Mouse (Mus musculus) T-helper 1 cell (primary cell): ENCODE data around the gene Mcm8.

ENCODE experiments used
- in situ Hi-C: fragments of 300-600 bp; cut with MboI, MseI; formaldehyde crosslinking; loops from one replicate; pipeline ENCODE4 v1.15.1; 2025; ENCODE audit warnings: high pct_unique_total_duplicates

Mcm8 gene

GRCm38 (mm10) chr2:132815608-132816314 lies at the start of gene Mcm8, which contains the start of gene Trmt6:
TSS of gene Mcm8 (plus strand) at chr2:132816141.
TSS of gene Trmt6 (minus strand) at chr2:132816055.
- in situ Hi-C loops, result loop anchor here (5.0 kb wide), 1 partner anchor 303 kb away; no protein-coding TSS in a partner anchor

- in situ Hi-C loops, result no loop called here
Measured at GRCm38 (mm10) chr2:132770822-132771221, 45.1 kb upstream of the Mcm8 start.

- in situ Hi-C loops, result no loop called here
Measured at GRCm38 (mm10) chr2:132780978-132781377, 35.0 kb upstream of the Mcm8 start, which contains the start of gene Chgb. TSS of gene Chgb (plus strand) at chr2:132781278.

GRCm38 (mm10) chr2:132781439-132782068 lies 34.4 kb upstream of the Mcm8 start:
- in situ Hi-C loops, result no loop called here

- in situ Hi-C loops, result no loop called here
Measured at GRCm38 (mm10) chr2:132784039-132784438, 31.9 kb upstream of the Mcm8 start.

GRCm38 (mm10) chr2:132793441-132794203 lies 22.3 kb upstream of the Mcm8 start:
- in situ Hi-C loops, result no loop called here

- in situ Hi-C loops, result no loop called here
Measured at GRCm38 (mm10) chr2:132794204-132794586, 21.7 kb upstream of the Mcm8 start.

- in situ Hi-C loops, result no loop called here
Measured at GRCm38 (mm10) chr2:132802976-132803375, 13.0 kb upstream of the Mcm8 start.

GRCm38 (mm10) chr2:132841071-132841470 lies 25.1 kb downstream of the Mcm8 start:
- in situ Hi-C loops, result no loop called here

- in situ Hi-C loops, result no loop called here
Measured at GRCm38 (mm10) chr2:132846407-132847358, 30.7 kb downstream of the Mcm8 start, which contains the start of gene Crls1. TSS of gene Crls1 (plus strand) at chr2:132846666.

- in situ Hi-C loops, result no loop called here
Measured at GRCm38 (mm10) chr2:132847581-132847980, 31.6 kb downstream of the Mcm8 start.

- in situ Hi-C loops, result no loop called here
Measured at GRCm38 (mm10) chr2:132848361-132848760, 32.4 kb downstream of the Mcm8 start.

GRCm38 (mm10) chr2:132849141-132849540 lies 33.2 kb downstream of the Mcm8 start:
- in situ Hi-C loops, result no loop called here

- in situ Hi-C loops, result no loop called here
Measured at GRCm38 (mm10) chr2:132853051-132853450, 37.1 kb downstream of the Mcm8 start.

- in situ Hi-C loops, result no loop called here
Measured at GRCm38 (mm10) chr2:132856333-132856732, 40.4 kb downstream of the Mcm8 start.

GRCm38 (mm10) chr2:132860435-132860834 lies 44.5 kb downstream of the Mcm8 start:
- in situ Hi-C loops, result no loop called here

- in situ Hi-C loops, result no loop called here
Measured at GRCm38 (mm10) chr2:132861456-132861855, 45.5 kb downstream of the Mcm8 start.

GRCm38 (mm10) chr2:132863325-132863724 lies 47.4 kb downstream of the Mcm8 start:
- in situ Hi-C loops, result no loop called here

- in situ Hi-C loops, result no loop called here
Measured at GRCm38 (mm10) chr2:132867521-132867920, 51.6 kb downstream of the Mcm8 start.

GRCm38 (mm10) chr2:132869682-132870081 lies 53.7 kb downstream of the Mcm8 start:
- in situ Hi-C loops, result no loop called here

GRCm38 (mm10) chr2:132870286-132870685 lies 54.3 kb downstream of the Mcm8 start:
- in situ Hi-C loops, result no loop called here
